Mouse (Mus musculus): ENCODE results near the gene Adm2. TPM values are rescaled to one million over a fixed set of nuclear protein-coding genes. Genes with fewer than 3 reads are reported as not detected.

Adm2 gene
- total and polyA plus RNA-seq, 2 experiments from 2014 or later = not detected

DNA sequence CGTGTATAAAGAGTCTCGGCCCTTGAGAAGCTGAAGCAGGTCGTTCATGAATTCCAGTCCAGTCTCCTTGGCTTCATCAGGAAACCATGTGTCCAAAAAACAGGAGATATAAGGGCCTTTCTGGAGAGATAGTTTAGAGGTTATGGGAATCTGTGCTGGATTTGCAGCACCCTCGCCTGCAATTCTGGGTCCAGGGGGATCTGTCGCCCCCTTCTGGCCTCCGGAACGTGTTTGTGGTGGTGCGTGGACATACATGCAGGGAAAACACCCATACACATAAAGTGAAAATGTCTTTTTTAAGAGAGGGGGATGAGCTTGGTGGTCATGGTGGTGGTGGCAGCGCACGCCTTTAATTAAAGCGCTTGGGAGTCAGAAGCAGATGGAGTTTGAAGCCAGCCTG lies 6.4 kb upstream of the Adm2 start:
- ATAC-seq (no peak), DNase-seq (no peak)
- H3K27me3 ChIP-seq (ENCODE audit: insufficient read depth, low read length) = no peaks in the 10 kb centered on the region
- H3K36me3 ChIP-seq (ENCODE audit: insufficient read depth) = no peaks in the 10 kb centered on the region
- H3K4me1 ChIP-seq (ENCODE audit: insufficient read depth) = peaks cover 11% of the 10 kb centered on the region
- H3K9me3 ChIP-seq (ENCODE audit: low read length) = no peaks in the 10 kb centered on the region
- H3K4me3 ChIP-seq (ENCODE audit: low read depth, low read length) = no peak overlapping the region
- no peak overlapping the region for H3K4me2 ChIP-seq (ENCODE audit: low read depth)
- 65% methylated on average over 11 of the region's 11 CpGs for WGBS
- no peak overlapping the region for H3K9ac ChIP-seq
- no peak overlapping the region for H3K27ac ChIP-seq (ENCODE audit: low read depth, low read length)
- peak; percentile 31; the same call in 1 of the 2 replicates for TF ChIP-seq CTCF (IDR thresholded peaks at IDR 0.05; ENCODE audit: low read depth)

DNA sequence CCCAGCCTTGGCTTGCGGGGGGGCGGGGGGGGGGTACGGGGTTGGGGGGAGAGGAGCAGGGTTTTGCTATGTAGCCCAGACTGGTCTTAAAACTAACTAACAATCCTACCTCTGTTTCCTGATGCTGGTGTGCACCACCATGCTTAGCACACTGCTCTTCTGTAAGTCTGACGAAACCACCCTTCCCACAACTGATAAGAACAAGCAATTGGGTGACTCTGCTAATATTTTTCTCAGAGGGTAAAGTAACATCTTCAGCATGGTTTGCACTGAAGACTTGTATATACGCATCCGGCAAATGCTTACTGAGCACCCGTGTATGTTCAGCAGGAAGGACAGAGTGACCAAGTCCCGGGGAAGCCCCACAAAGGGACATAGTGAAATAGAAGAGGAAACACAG lies 1.3 kb upstream of the Adm2 start:
- no peak overlapping the region for H3K4me2 ChIP-seq (ENCODE audit: low read depth)
- H3K4me3 ChIP-seq (ENCODE audit: low read depth, low read length) = no peak overlapping the region
- 79% methylated on average over 8 of the region's 8 CpGs for WGBS
- no peak for TF ChIP-seq CTCF (IDR thresholded peaks at IDR 0.05; ENCODE audit: low read depth)
- ATAC-seq (no peak), DNase-seq (no peak)
- H3K4me1 ChIP-seq (ENCODE audit: insufficient read depth) = no peaks in the 10 kb centered on the region
- H3K36me3 ChIP-seq (ENCODE audit: insufficient read depth) = no peaks in the 10 kb centered on the region
- H3K27me3 ChIP-seq (ENCODE audit: insufficient read depth, low read length) = peaks cover 6% of the 10 kb centered on the region; the same call in 1 of the 2 replicates
- no peak overlapping the region for H3K27ac ChIP-seq (ENCODE audit: low read depth, low read length)
- no peak overlapping the region for H3K9ac ChIP-seq
- H3K9me3 ChIP-seq (ENCODE audit: low read length) = no peaks in the 10 kb centered on the region

DNA sequence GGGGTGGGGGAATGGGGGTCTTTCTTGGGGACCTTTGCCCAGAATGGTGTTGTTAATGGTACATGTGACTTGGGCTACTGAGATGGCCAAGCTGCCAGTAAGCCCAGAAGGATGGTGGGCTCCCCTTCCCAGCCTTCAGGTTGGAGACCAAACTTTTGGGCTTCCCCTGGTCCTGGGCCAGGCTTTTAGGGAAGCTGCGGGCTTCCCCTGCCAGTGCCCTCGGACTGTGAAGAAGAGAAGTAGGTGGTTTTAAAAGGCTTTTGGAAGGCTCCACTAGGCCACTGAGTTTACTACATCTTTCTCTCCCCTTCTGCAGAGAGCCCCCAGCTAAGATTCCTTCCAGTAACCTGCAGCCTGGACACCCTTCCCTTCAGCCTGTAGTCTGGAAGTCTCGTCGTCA lies 1.1 kb downstream of the Adm2 start:
- no peak for TF ChIP-seq CTCF (IDR thresholded peaks at IDR 0.05; ENCODE audit: low read depth)
- Histone ChIP-seq H3K4me1 (ENCODE audit: insufficient read depth) (no peaks in the 10 kb centered on the region), H3K36me3 (ENCODE audit: insufficient read depth) (no peaks in the 10 kb centered on the region), H3K4me2 (ENCODE audit: low read depth) (no peak overlapping the region), H3K27ac (ENCODE audit: low read depth, low read length) (no peak overlapping the region), H3K27me3 (ENCODE audit: insufficient read depth, low read length) (peaks cover 6% of the 10 kb centered on the region; the same call in 1 of the 2 replicates), H3K9me3 (ENCODE audit: low read length) (no peaks in the 10 kb centered on the region), H3K4me3 (ENCODE audit: low read depth, low read length) (no peak overlapping the region), H3K9ac (no peak overlapping the region)
- DNase-seq (no peak), ATAC-seq (no peak)
- WGBS = 91% methylated on average over 4 of the region's 4 CpGs

DNA sequence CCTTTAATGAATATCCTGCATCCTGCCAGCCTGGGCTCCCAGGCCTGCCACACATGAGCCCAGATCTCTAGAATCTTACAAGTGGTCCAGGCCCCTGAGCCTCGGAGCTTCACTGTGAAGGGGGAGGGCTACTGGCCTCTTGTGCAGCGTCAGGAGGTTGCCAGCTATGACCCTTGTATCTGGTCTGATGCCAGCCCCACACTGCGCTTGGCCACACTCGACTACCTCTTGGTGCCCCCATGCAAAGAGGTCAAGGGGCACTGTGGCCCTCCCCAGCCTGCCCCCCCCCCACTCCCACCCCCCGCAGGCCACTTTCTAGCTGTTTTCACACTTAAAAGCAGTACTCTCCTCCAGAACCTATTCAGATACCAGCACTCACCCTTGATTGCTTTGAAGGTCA lies 3.9 kb downstream of the Adm2 start:
- no peak for TF ChIP-seq CTCF (IDR thresholded peaks at IDR 0.05; ENCODE audit: low read depth)
- H3K4me1 ChIP-seq (ENCODE audit: insufficient read depth) = no peaks in the 10 kb centered on the region
- H3K27ac ChIP-seq (ENCODE audit: low read depth, low read length) = no peak overlapping the region
- no peaks in the 10 kb centered on the region for H3K36me3 ChIP-seq (ENCODE audit: insufficient read depth)
- no peaks in the 10 kb centered on the region for H3K9me3 ChIP-seq (ENCODE audit: low read length)
- 72% methylated on average over 5 of the region's 5 CpGs for WGBS
- H3K4me2 ChIP-seq (ENCODE audit: low read depth) = no peak overlapping the region
- H3K4me3 ChIP-seq (ENCODE audit: low read depth, low read length) = no peak overlapping the region
- peaks cover 6% of the 10 kb centered on the region; the same call in 1 of the 2 replicates for H3K27me3 ChIP-seq (ENCODE audit: insufficient read depth, low read length)
- ATAC-seq (no peak), DNase-seq (no peak)
- no peak overlapping the region for H3K9ac ChIP-seq

DNA sequence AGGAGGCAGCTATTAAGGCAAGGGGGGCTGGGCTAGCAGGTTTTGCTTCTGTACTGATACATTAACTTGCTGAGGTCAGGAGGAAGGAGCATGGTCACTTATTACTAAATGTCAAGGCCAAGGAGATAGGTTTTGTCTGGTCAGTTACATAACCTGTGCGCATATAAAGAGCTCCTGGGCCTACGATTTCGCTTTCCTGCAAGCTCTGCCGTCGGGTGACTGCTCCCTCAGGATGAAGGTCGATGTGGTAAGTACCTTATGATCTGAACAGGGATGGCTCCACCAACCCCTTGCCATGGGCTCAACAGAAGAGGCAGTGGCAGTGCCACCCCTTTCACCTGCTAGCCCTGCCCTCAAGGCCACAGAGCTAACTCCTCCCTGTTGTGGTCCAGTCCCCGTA lies 11.8 kb downstream of the Adm2 start, which contains the start of gene Miox:
Gene Miox, plus strand, starts transcription at position 128 of the 400 bp plus-strand sequence.
- Histone ChIP-seq H3K9me3 (ENCODE audit: low read length) (no peaks in the 10 kb centered on the region), H3K36me3 (ENCODE audit: insufficient read depth) (no peaks in the 10 kb centered on the region), H3K4me2 (ENCODE audit: low read depth) (no peak within 1 kb of the TSS), H3K9ac (no peak within 1 kb of the TSS), H3K27ac (ENCODE audit: low read depth, low read length) (no peak within 1 kb of the TSS), H3K4me3 (ENCODE audit: low read depth, low read length) (no peak within 1 kb of the TSS), H3K4me1 (ENCODE audit: insufficient read depth) (no peaks in the 10 kb centered on the region), H3K27me3 (ENCODE audit: insufficient read depth, low read length) (no peaks in the 10 kb centered on the region)
- DNase-seq (no peak), ATAC-seq (no peak)
- no peak for TF ChIP-seq CTCF (IDR thresholded peaks at IDR 0.05; ENCODE audit: low read depth)
- WGBS = 92% methylated on average over 7 of the region's 7 CpGs

DNA sequence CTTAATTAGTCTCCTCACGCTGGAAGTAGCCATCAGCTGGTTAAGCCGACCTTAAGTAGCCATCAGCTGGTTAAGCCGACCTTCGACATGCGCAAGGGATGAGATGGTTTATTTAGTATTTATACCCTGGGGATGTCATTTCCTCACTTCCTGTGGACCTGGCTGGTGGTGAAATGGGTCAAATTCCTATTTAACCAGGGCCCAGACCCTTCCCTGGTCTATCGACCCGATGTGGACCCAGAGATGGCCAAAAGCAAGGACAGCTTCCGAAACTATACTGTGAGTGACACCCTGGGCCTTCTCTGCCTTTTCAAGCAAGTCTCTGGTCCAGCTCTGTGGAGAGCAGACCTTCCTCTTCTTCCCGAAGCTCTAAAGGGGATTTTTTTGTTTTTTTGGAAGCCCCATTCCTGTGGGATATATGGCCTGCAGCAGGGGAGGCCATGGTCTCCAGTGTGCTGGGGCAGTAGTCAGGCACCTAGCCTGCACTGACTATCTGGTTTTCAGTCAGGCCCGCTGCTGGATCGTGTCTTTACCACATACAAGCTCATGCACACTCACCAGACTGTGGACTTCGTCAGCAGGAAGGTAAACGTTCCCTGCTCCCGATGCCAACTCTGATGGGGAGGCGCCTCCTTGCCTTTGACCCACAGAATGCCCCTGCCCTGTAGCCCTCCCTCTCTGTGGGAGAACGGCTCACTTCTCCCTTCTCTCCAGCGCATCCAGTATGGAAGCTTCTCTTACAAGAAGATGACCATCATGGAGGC lies 12.4 kb downstream of the Adm2 start:
- Histone ChIP-seq H3K27ac (ENCODE audit: low read depth, low read length) (no peak overlapping the region), H3K36me3 (ENCODE audit: insufficient read depth) (no peaks in the 10 kb centered on the region)
- WGBS = 85% methylated on average over 17 of the region's 17 CpGs

DNA sequence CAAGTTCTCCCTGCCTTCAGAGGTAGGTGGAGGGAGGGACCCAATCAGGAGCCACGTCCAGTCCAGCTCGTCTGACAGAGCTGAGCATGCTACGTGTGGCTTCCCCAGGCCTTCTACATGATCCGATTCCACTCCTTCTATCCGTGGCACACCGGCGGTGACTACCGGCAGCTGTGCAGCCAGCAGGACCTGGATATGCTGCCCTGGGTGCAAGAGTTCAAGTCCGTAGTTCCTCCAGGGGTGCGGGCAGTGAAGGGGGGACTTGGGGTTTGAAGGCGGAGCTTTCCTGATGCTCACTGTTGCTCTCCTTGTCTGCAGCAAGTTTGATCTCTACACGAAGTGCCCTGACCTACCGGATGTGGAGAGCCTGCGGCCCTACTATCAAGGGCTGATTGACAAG lies 13.9 kb downstream of the Adm2 start:
- Histone ChIP-seq H3K4me3 (ENCODE audit: low read depth, low read length) (no peak overlapping the region), H3K4me1 (ENCODE audit: insufficient read depth) (no peaks in the 10 kb centered on the region), H3K9me3 (ENCODE audit: low read length) (no peaks in the 10 kb centered on the region), H3K27ac (ENCODE audit: low read depth, low read length) (no peak overlapping the region), H3K4me2 (ENCODE audit: low read depth) (no peak overlapping the region), H3K27me3 (ENCODE audit: insufficient read depth, low read length) (no peaks in the 10 kb centered on the region), H3K9ac (no peak overlapping the region), H3K36me3 (ENCODE audit: insufficient read depth) (no peaks in the 10 kb centered on the region)
- ATAC-seq (no peak), DNase-seq (no peak)
- WGBS = 85% methylated on average over 14 of the region's 14 CpGs
- no peak for TF ChIP-seq CTCF (IDR thresholded peaks at IDR 0.05; ENCODE audit: low read depth)

More for the DNA sequence above, 12.4 kb downstream of the Adm2 start:
- Histone ChIP-seq H3K4me2 (ENCODE audit: low read depth) (no peak overlapping the region), H3K9ac (no peak overlapping the region), H3K4me3 (ENCODE audit: low read depth, low read length) (no peak overlapping the region), H3K27me3 (ENCODE audit: insufficient read depth, low read length) (no peaks in the 10 kb centered on the region), H3K4me1 (ENCODE audit: insufficient read depth) (no peaks in the 10 kb centered on the region), H3K9me3 (ENCODE audit: low read length) (no peaks in the 10 kb centered on the region)
- no peak for ATAC-seq
- no peak for DNase-seq
- no peak for TF ChIP-seq CTCF (IDR thresholded peaks at IDR 0.05; ENCODE audit: low read depth)

All from forebrain, postnatal 0 days (tissue).